Mouse (Mus musculus): ENCODE measurements around the gene Cspg5.

Gene Cspg5

GRCm38 (mm10) chr9:110243221-110243833, at the start of gene Cspg5:
Gene Cspg5, plus strand, starts transcription at chr9:110243783.
- in situ Hi-C loops (cut with MboI, MseI), result no loop called here

GRCm38 (mm10) chr9:110199870-110200269, 43.7 kb upstream of the Cspg5 start:
- in situ Hi-C loops (cut with MboI, MseI), result loop anchor here (25.0 kb wide), 1 partner anchor 1813 kb away; the partner anchor contains the start of gene 1700102P08Rik

DNA sequence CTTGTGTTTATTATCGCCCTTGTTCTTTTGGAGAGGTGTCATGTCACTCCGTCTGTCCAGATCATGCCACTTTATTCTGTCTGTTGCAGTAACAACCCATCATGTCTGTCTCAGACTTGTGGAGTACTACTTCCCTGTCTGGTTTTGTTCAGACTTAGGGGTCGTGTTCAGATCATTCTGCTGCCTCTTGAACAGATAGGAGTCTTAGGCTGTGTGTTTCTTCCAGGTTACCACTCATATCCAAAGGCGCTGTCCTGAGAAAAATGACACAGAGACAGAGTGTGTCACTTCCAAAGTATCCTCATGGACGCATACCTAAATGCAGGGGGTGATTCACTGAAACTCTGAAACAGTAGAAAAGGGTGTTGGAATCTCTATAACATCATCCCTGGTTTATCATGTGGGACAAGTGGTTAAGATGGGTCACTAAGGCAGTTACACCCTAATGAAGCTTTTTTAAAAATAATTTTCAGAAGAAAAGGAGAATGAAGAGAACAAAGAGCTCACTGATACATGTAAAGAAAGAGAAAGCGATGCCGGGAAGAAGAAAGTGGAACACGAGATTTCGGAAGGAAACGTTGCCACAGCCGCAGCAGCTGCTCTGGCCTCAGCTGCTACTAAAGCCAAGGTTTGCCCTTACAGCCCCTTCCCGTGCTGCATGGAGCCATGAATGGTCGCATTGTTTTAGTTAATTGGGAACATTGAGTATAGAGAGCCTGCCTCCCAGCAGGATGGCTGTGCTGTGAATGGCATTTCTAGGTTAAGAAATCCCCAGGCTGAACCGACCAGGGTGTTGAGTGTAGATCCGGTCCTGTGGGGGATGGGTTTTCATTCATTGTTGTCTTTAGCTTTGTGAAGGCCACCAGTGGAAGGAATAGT, 37.8 kb upstream of the Cspg5 start:
- in situ Hi-C loops (cut with MboI, MseI), result no loop called here

DNA sequence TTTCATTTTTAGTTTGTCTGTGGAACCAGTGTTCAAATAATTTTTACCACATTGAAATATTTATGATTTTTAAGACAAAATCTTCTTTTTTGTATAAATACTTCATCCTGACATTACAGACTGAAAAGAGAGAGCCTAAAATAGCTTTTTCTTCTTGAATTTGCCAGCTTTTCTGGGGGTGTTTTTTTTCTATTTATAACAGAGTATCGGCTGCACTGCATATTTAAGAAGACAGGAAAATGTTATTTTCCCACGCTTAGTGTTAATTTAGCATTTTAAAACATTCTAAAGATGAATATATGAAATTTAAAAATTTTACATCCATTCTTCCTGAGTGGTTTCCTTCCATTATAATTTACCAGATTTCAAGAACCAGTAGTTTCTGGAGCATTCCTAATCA, 37.1 kb upstream of the Cspg5 start:
- in situ Hi-C loops (cut with MboI, MseI), result no loop called here

DNA sequence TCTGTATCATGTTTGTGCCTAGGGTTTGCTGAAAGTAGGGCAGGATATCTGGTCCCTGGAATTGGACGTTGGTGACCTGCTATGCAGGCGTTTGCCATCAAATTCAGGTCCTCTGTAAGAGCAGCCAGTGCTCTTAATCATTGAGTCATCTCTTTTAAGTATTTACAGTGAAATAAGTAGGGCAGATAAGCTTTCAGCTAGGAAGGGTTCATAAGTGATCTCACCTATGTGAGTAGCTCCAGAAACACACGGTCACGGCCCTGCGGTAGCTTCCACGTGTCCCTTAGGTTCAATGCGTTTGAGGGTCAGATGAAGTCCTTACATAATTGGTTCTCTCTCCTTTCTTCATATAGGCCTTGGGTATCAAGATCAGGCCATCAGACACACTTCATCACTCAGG, 35.3 kb upstream of the Cspg5 start:
- in situ Hi-C loops (cut with MboI, MseI), result no loop called here

GRCm38 (mm10) chr9:110208967-110209366, 34.6 kb upstream of the Cspg5 start:
- in situ Hi-C loops (cut with MboI, MseI), result no loop called here

DNA sequence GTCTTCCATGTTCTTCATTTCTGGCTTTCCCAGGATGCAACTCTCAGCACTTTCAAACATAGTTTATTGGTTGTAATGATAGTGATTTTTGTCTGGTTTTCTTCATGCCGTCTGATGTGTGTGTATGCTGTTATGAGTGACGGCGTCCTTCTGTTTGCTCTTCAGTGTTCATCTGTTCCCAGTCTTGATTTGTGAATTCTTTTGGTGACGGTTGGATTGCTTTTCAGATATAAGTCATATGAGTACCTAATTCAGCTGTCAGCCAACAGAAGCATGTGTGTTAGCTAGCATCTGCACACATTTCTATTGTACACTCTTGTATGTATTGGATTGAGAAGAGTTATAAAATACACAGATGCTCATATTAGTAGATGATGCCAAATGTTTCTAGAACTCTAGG, 19.3 kb upstream of the Cspg5 start:
- in situ Hi-C loops (cut with MboI, MseI), result loop anchor here (5.0 kb wide), 1 partner anchor 68 kb away; no protein-coding TSS in a partner anchor

DNA sequence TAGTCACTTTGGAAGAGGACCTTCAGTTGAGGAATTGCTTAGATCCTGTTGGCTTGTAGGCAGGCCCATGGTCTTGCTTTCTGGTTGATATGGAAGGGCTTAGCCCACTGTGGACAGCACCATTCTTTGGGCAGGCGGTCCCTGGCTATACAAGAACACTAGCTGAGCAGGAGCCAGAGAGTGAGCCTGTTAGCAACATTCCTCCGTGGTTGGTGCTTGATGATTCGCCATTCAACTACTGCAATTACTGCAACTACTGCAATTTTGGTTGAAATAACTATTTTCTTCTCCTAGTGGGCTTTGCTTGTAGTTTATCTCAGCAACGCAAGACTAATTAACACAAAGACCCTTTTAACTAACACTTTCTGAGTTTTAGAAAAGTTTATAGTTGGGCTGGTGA, 17.4 kb upstream of the Cspg5 start:
- in situ Hi-C loops (cut with MboI, MseI), result no loop called here

DNA sequence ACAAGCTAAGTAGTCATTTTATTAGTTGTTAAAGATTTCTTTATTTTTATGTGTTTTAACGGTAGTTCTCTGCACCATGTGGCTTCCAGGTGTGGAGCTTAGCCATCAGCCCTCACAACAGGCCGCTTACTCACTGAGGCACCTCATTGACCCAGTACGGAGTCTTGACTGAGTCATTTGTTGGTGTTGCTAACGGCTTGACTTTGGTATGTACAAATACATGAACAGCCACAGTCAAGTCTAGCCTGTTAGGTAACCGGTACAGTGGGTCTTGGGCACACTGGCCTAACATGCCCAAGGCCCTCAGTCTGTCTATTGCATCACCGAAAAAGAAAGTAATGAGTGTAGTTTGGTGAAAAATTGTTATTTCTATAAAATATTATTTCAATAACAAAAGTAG, 14.9 kb upstream of the Cspg5 start:
- in situ Hi-C loops (cut with MboI, MseI), result no loop called here

GRCm38 (mm10) chr9:110229112-110229511, 14.5 kb upstream of the Cspg5 start:
- in situ Hi-C loops (cut with MboI, MseI), result no loop called here

- in situ Hi-C loops (cut with MboI, MseI), result no loop called here
These were observed 13.9 kb upstream of the Cspg5 start for GRCm38 (mm10) chr9:110229566-110230248.

GRCm38 (mm10) chr9:110230395-110231071, 13.1 kb upstream of the Cspg5 start:
- in situ Hi-C loops (cut with MboI, MseI), result no loop called here

DNA sequence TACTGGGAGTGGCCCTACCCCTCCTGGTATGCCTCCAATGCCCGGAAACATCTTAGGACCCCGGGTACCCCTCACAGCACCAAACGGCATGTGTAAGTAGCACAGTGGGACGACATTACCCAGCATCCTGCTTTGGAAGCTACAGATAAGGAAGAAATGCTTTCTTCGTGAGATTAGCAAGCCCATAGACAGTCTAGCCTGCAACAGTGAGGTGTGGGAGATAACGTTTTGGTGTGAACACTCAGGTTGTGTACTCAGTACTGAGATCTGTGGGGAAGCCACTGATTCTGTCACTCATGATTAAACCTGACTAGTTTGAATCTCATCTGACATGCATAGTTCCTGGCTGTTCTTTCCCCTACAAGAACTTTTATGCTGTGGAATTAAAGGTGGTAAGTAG, 8.6 kb upstream of the Cspg5 start:
- in situ Hi-C loops (cut with MboI, MseI), result no loop called here

DNA sequence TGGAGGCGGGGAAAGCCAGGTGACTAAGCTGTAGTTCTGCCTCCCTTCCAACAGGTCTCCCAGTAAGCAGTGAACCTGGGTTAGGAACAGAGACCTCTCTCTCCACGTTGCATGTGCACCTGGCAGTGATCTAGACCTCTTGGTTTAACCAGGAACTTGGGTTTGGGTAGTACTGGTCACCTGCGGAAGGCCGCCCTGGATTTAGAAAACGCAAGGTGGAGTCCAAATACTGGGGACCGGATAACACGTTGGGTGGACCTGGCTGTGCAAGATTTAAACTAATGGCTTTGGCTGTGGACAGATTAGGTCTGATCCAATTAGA, 945 bp downstream of the Cspg5 start:
- in situ Hi-C loops (cut with MboI, MseI), result no loop called here

DNA sequence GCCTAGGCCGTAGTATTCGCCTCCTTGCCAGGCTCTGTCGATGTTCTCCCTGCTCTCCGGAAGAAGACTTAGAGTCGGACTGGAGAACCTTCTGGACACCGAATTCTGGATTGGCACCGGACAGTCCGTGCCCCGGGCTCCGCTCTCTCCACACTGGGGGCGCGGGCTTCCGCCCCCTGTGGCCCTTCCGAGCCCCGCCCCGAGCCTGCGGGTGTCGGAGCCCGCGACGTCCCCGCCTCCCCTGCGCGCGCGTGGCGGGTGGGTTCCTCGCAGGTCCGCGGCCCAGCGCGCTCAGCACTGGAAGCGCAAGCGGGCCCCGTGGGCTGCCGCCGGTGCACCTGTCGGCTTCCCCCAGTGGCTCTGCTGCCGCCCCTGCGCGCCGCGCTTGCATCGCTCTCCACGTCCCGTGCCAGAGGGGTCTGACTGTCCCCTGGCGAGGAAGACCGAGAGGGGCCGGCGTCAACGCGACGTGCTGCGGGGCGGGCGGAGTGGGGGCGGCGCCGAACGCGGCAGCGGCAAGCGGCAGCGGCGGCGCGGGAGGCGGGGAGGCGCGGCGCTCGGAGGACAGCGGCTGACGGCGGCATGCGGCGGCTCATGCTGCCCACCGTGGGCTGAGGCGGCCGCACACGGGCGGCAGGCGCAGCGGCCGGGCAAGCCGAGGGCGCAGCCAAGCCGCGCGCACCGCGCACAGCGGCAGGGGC, 1.5 kb downstream of the Cspg5 start:
- in situ Hi-C loops (cut with MboI, MseI), result no loop called here

- in situ Hi-C loops (cut with MboI, MseI), result no loop called here
These were observed 2.2 kb downstream of the Cspg5 start for GRCm38 (mm10) chr9:110245590-110246320.

DNA sequence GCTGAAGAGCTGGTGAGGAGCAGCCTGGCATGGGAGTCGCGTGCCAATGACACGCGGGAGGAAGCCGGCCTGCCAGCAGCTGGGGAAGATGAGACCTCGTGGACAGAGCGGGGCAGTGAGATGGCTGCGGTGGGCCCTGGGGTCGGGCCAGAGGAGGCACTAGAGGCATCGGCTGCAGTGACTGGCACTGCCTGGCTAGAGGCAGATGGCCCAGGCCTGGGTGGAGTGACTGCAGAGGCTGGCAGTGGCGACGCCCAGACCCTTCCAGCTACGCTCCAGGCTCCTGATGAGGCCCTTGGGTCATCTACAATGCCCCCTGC, 2.7 kb downstream of the Cspg5 start:
- in situ Hi-C loops (cut with MboI, MseI), result no loop called here

GRCm38 (mm10) chr9:110247049-110247448, 3.5 kb downstream of the Cspg5 start:
- in situ Hi-C loops (cut with MboI, MseI), result no loop called here

GRCm38 (mm10) chr9:110248861-110249260, 5.3 kb downstream of the Cspg5 start:
- in situ Hi-C loops (cut with MboI, MseI), result no loop called here

DNA sequence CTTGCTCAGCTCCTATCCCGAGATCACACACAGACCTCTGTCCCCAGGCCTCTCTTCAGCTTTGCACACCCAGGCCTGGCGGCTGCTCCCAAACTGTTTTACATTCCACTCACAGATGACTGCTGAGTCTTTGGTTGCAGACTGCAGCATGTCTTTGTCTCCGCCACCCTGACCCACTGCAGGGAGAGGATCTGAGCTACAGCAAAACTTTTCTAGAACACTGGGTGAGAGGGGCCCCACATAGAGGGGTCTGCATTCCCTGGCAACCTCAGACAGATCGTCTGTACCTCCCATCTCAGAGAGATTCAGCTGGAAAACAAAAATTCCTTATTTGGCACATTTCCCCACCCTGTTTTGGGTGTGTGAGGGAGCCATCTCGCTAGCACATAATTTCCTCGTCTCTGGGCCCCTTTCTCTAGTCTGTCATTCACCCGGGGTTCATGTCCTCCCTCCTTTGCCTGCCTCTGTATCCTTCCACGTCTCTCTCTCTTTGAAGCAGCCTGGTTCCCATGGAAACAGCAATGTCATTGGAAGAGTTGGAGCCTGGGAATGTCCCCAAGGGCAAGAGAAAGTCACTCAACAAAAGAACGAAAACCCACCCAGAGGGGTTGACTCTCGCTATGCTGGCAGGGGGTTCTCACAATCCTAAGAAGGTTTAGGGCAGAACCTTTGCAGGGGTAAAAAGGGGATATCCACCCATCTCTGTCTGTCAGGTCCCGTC, 6.4 kb downstream of the Cspg5 start:
- in situ Hi-C loops (cut with MboI, MseI), result no loop called here

All from T-helper 2 cell (primary cell).